Mouse (Mus musculus): ENCODE results near the gene Acot5. TPM values are rescaled to one million over a fixed set of nuclear protein-coding genes. Genes with fewer than 3 reads are reported as not detected.

The Acot5 gene
- total RNA-seq, 1 experiment: not detected

GRCm38 (mm10) chr12:84113676-84114075 lies 44.6 kb downstream of the Acot5 start:
- Histone ChIP-seq H3K4me3 (ENCODE audit: insufficient read depth in 1 of 2, low read depth in 1 of 2, low read length in 2 of 2, poor library complexity in 1 of 2, severe bottlenecking in 1 of 2) (peak overlapping the region in 1 of 2 experiments; percentile 7; a peak in 1 of 4 replicates), H3K27ac (ENCODE audit: insufficient read depth, low read depth, low read length, poor library complexity, severe bottlenecking) (no peak overlapping the region), H3K36me3 (ENCODE audit: control insufficient read depth, insufficient read depth, low read length, poor library complexity, severe bottlenecking) (no peaks in the 10 kb centered on the region), H3K9ac (ENCODE audit: insufficient read depth, low read depth, low read length, poor library complexity, severe bottlenecking) (no peak overlapping the region), H3K9me3 (ENCODE audit: control insufficient read depth, insufficient read depth, low read depth, low read length) (no peaks in the 10 kb centered on the region), H3K4me1 (ENCODE audit: control insufficient read depth in 2 of 2, insufficient read depth in 2 of 2, low read length in 2 of 2, poor library complexity in 1 of 2) (no peaks in the 10 kb centered on the region)
- in situ Hi-C loops (cut with MboI; ENCODE audit: low sequenced_read_pairs in 2 of 2, unreplicated experiment in 2 of 2): no loop called here
- 0 out of 2 replicates have a peak, but pooled peaks have one; percentile 6 for TF ChIP-seq ZNF384 (IDR thresholded peaks at IDR 0.05; ENCODE audit: low read depth, low read length)
- no peak for TF ChIP-seq MAFK (IDR thresholded peaks at IDR 0.05; ENCODE audit: insufficient read depth, low read depth, low read length)
- no peak for DNase-seq (ENCODE audit: low read depth, low spot score)

GRCm38 (mm10) chr12:84114153-84114994 lies 45.2 kb downstream of the Acot5 start, which contains the start of gene Dnal1:
TSS of gene Dnal1 (plus strand) at chr12:84114366.
- in situ Hi-C loops (cut with MboI; ENCODE audit: low sequenced_read_pairs in 2 of 2, unreplicated experiment in 2 of 2): no loop called here
- Histone ChIP-seq H3K9me3 (ENCODE audit: control insufficient read depth, insufficient read depth, low read depth, low read length) (no peaks in the 10 kb centered on the region), H3K4me3 (ENCODE audit: insufficient read depth in 1 of 2, low read depth in 1 of 2, low read length in 2 of 2, poor library complexity in 1 of 2, severe bottlenecking in 1 of 2) (peak within 1 kb of the TSS; percentile 76 to 91), H3K27ac (ENCODE audit: insufficient read depth, low read depth, low read length, poor library complexity, severe bottlenecking) (no peak within 1 kb of the TSS), H3K36me3 (ENCODE audit: control insufficient read depth, insufficient read depth, low read length, poor library complexity, severe bottlenecking) (no peaks in the 10 kb centered on the region), H3K4me1 (ENCODE audit: control insufficient read depth in 2 of 2, insufficient read depth in 2 of 2, low read length in 2 of 2, poor library complexity in 1 of 2) (no peaks in the 10 kb centered on the region), H3K9ac (ENCODE audit: insufficient read depth, low read depth, low read length, poor library complexity, severe bottlenecking) (peak within 1 kb of the TSS; percentile 58; the same call in 1 of the 2 replicates)
- no peak for TF ChIP-seq ZC3H11A (IDR thresholded peaks at IDR 0.05; ENCODE audit: borderline replicate concordance, low read depth, low read length)
- no peak for TF ChIP-seq MAFK (IDR thresholded peaks at IDR 0.05; ENCODE audit: insufficient read depth, low read depth, low read length)
- TF ChIP-seq HCFC1 (IDR thresholded peaks at IDR 0.05; ENCODE audit: borderline replicate concordance, insufficient read depth, low read length): no peak
- no peak for TF ChIP-seq CHD2 (IDR thresholded peaks at IDR 0.05; ENCODE audit: low read depth, low read length)
- no peak for TF ChIP-seq ZNF384 (IDR thresholded peaks at IDR 0.05; ENCODE audit: low read depth, low read length)
- DNase-seq (ENCODE audit: low read depth, low spot score): peak; percentile 76

GRCm38 (mm10) chr12:84119584-84119983 lies 50.5 kb downstream of the Acot5 start:
- in situ Hi-C loops (cut with MboI; ENCODE audit: low sequenced_read_pairs in 2 of 2, unreplicated experiment in 2 of 2): no loop called here
- TF ChIP-seq ZNF384 (IDR thresholded peaks at IDR 0.05; ENCODE audit: low read depth, low read length) (no peak), HCFC1 (IDR thresholded peaks at IDR 0.05; ENCODE audit: borderline replicate concordance, insufficient read depth, low read length) (no peak), CHD2 (IDR thresholded peaks at IDR 0.05; ENCODE audit: low read depth, low read length) (no peak), ZC3H11A (IDR thresholded peaks at IDR 0.05; ENCODE audit: borderline replicate concordance, low read depth, low read length) (no peak), MAFK (IDR thresholded peaks at IDR 0.05; ENCODE audit: insufficient read depth, low read depth, low read length) (no peak)
- Histone ChIP-seq H3K36me3 (ENCODE audit: control insufficient read depth, insufficient read depth, low read length, poor library complexity, severe bottlenecking) (no peaks in the 10 kb centered on the region), H3K4me3 (ENCODE audit: insufficient read depth in 1 of 2, low read depth in 1 of 2, low read length in 2 of 2, poor library complexity in 1 of 2, severe bottlenecking in 1 of 2) (no peak overlapping the region), H3K9ac (ENCODE audit: insufficient read depth, low read depth, low read length, poor library complexity, severe bottlenecking) (no peak overlapping the region), H3K9me3 (ENCODE audit: control insufficient read depth, insufficient read depth, low read depth, low read length) (no peaks in the 10 kb centered on the region), H3K27ac (ENCODE audit: insufficient read depth, low read depth, low read length, poor library complexity, severe bottlenecking) (no peak overlapping the region), H3K4me1 (ENCODE audit: control insufficient read depth in 2 of 2, insufficient read depth in 2 of 2, low read length in 2 of 2, poor library complexity in 1 of 2) (no peaks in the 10 kb centered on the region)
- DNase-seq (ENCODE audit: low read depth, low spot score): no peak

Other genes with a start within 250 kb of the Acot5 start
- 17.2 and 18.2 TPM in 2 replicates for gene Numb, start 147.4 kb upstream of the Acot5 start, total RNA-seq (2012; rRNA removed)
- 22.6 and 24.9 TPM in 2 replicates for gene Riox1, start 118.7 kb upstream of the Acot5 start, total RNA-seq (2012; rRNA removed)
- not detected in 2 replicates for gene Heatr4, start 84.5 kb upstream of the Acot5 start, total RNA-seq (2012; rRNA removed)
- 3.7 and 4.1 TPM in 2 replicates for gene Acot2, start 81.5 kb upstream of the Acot5 start, total RNA-seq (2012; rRNA removed)
- gene Acot1, start 59.8 kb upstream of the Acot5 start, total RNA-seq (2012; rRNA removed): 10.2 and 19.3 TPM in 2 replicates
- gene Acot4, start 30.9 kb upstream of the Acot5 start, total RNA-seq (2012; rRNA removed): 0.04 and 0.05 TPM in 2 replicates
- not detected in 2 replicates for gene Gm49366, start 30.4 kb upstream of the Acot5 start, total RNA-seq (2012; rRNA removed)
- 0.27 and 0.32 TPM in 2 replicates for gene Acot3, start 17.2 kb upstream of the Acot5 start, total RNA-seq (2012; rRNA removed)
- gene Acot6, start 31.3 kb downstream of the Acot5 start, total RNA-seq (2012; rRNA removed): 0.36 and 0.58 TPM in 2 replicates
- 3.0 and 3.5 TPM in 2 replicates for gene Dnal1, start 45.0 kb downstream of the Acot5 start, total RNA-seq (2012; rRNA removed)
- gene Pnma1, start 79.2 kb downstream of the Acot5 start, total RNA-seq (2012; rRNA removed): 0.80 and 1.5 TPM in 2 replicates
- gene Elmsan1, start 149.6 kb downstream of the Acot5 start, total RNA-seq (2012; rRNA removed): 9.6 and 19.3 TPM in 2 replicates
- 16.2 and 16.7 TPM in 2 replicates for gene Ptgr2, start 215.9 kb downstream of the Acot5 start, total RNA-seq (2012; rRNA removed)
- gene Zfp410, start 247.5 kb downstream of the Acot5 start, total RNA-seq (2012; rRNA removed): 36.5 and 39.6 TPM in 2 replicates